Mouse (Mus musculus) layer of hippocampus, postnatal 36 days (tissue): ENCODE data around the gene Macrod2. TPM values are rescaled to one million over a fixed set of nuclear protein-coding genes. Genes with fewer than 3 reads are reported as not detected.
A peak's percentile ranks its signal among the peaks of the same experiment; 100 is the strongest.

Experiments used
- DNase-seq, 2 experiments: peaks; one replicate each; pipeline ENCODE4 v3.0.0; 2022
- total RNA-seq, 2 experiments: library from RNA; stranded (reverse); gene quantifications; 2 replicates each; pipeline ENCODE4 v1.2.3; 2021

The Macrod2 gene
- total RNA-seq, 2 experiments from 2014 or later, result 52.1 to 53.7 TPM

- DNase-seq, result no peak
These were observed 1110.3 kb downstream of the Macrod2 start for GRCm38 (mm10) chr2:141505451-141505850.

DNA sequence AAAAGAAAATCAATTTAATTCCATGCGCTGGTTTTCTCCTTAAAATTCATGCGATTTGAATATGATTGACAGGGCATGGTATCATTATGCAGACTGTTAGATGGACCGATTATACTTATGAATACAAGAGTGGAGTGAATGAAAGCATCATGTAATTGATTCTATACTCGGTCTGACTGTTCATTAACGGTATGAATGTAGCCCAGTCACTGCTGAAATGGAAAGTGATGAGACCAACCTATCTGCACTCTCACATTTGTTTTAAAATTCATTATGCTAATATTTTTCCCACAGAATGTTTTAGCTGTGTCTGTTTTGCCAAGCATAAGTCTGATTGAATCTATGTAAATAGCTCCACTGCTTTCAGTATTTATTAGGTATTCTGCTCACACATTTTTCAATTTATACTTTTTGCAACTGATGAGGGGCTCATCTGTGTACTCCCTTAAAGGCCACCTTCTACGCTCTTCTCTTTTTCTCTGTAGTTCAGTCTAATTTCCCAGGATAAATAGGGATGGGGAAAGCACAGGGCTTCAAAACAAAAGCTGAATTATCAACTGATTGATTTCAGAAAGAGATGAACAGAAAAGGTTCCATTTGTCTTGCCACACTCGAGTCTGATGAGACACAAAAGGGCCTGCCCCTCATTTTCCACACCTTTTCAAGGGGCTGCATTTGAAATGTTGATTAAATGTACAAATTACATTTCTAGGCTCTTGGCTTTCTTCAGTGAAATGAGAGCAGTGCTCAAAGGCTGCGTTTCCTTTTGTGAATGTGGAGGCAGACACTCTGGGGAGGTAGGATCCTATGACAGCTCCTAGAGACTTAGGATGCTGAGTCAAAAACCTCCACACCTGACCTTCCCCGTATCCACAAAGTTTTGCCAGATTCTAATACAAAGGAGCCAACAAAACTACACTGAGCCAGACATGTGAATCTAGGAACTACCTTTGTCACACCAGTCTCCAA lies 1113.1 kb downstream of the Macrod2 start:
- DNase-seq, result no peak

DNA sequence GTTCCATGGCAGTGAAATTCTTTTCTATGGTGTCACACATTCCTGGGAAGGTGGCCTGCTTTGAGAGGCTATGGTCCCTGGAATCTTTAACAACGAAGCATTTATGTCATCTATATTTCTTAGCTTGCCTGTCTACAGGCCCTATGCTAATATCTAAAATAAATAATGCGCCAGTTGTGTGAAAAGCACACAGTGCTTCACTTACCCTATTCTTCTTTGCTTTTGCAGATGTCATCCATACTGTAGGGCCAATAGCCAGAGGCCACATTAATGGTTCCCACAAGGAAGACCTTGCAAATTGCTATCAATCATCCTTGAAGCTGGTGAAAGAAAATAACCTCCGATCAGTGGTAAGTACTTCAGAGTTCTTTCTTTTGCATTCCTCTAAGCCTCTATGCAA lies 1119.9 kb downstream of the Macrod2 start:
- DNase-seq, result no peak

GRCm38 (mm10) chr2:141522081-141522480 lies 1127.0 kb downstream of the Macrod2 start:
- DNase-seq, result no peak

- DNase-seq, result no peak
These were observed 1150.8 kb downstream of the Macrod2 start for GRCm38 (mm10) chr2:141545877-141546276.

GRCm38 (mm10) chr2:141551701-141552100 lies 1156.6 kb downstream of the Macrod2 start:
- no peak for DNase-seq

GRCm38 (mm10) chr2:141556747-141557146 lies 1161.6 kb downstream of the Macrod2 start:
- DNase-seq, result no peak

DNA sequence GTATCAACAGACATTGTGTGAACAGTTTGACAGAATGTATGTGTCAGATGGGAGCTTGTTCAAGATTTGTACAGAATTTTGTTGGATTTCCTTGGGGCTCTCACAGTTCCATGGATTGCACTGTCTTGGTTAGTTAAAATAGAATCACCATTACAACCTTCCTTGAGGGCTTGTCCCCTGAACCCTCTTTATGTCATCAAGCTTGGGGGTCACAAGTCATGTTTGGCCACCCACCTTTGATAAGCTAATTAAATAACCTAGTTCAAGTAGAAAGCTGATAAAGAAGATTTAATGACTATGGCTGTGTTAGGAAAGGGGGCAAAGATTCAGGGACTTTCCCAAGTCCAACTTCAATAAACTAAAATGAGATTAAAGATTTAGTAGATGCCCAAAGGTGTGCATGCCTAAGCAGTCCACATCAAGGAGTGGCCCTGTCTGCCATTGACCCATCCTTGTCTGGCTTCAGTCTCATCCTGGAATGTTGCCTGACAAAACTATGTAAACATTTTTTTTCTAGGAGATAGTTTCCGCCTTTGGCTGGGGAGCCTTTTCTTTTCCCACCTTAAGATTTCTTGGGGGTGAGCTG lies 1163.2 kb downstream of the Macrod2 start:
- no peak for DNase-seq

DNA sequence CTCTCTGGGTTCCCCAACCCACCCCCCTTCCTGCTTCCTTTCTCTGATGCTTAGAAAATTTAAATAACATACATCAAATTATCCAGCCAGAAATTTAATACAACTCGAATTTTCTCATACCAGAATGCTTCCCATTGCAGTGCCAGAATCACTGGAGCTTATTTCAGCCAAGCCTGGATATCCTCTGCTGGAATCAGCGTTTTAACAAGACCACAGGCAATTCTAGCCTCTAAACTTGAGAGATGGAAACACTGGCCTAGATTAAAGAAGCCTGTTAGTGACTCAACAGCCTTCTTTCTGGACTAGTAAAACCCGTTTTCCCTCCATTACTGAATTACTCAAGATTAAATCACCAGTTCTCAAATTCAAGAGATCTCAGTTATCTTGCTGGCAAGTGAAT lies 1170.9 kb downstream of the Macrod2 start:
- no peak for DNase-seq

DNA sequence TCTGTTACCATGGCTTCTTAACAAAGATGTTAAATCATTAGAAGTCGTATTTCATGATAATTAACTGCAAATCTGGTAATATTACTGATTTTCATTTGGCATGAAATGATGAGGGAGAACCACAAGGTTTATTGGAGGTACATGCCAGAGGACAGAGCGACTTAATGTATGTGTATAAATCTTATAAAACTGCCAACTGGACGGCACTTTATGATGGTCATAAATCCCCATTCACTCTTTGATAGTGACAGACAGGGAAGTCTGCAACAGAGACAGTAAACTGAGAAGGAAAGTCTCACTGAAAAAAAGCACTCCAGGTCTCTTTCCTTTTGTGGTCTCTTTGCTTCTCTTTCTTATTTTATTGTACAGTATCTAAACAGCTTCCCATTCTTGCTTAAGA lies 1176.3 kb downstream of the Macrod2 start:
- no peak for DNase-seq

- no peak for DNase-seq
These were observed 1183.1 kb downstream of the Macrod2 start for GRCm38 (mm10) chr2:141578206-141578605.

DNA sequence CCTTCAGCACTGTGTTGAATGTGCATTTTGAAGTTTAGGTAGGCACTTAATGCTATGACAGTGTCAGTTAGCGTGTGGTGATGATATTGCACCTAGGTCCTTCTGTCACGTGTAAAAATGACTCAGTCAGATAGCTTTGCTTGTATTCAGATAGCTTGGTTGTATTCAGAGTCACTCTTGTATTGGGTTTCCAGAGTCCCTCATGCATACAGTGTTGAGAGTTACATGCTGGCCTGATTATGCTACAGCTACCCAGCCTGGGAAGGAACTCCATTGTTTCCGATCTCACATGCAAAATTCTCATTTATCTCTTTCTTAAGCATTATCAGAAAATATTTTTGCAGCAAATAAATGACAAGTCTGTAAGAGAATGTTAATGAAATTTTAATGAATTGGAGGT lies 1187.3 kb downstream of the Macrod2 start:
- no peak for DNase-seq

GRCm38 (mm10) chr2:141582933-141583332 lies 1187.8 kb downstream of the Macrod2 start:
- DNase-seq, result no peak

- no peak for DNase-seq
These were observed 1192.2 kb downstream of the Macrod2 start for GRCm38 (mm10) chr2:141587290-141587689.

DNA sequence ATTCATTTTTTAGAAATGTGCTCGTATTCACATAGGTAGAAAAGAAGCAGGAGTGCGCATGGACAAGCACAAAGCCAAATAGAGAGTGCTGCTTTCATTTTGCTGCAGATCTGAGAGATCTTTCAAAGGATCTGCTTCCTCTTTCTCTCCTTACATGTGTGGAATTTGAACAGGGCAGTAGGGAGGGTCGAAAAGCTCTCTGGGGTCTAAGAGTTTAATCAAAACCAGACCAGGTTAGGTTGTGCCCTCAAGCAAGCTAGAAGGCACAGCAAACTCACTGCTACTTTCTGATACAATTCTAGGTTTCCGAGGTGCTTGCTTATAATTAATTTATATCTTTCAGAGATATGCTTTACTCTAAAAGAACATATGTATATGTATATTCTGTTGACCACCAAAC lies 1196.2 kb downstream of the Macrod2 start:
- no peak for DNase-seq

DNA sequence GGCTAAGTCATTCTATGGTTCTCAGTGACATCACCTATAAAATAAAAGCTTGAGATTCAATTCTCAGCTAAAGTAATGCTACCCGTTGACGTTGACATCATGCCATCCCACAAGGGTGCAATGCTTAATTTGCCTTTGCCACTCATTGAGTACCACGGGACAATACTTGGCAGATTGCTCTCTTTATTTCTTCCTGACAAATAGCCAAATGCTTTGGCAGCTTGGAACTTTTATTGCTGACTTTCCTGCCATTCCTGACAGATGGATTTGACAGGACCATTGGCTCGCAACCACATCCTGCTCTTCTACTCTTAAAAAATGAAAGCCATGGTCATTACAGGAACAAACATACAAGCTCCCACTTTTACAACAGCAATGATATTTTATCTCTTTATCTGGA lies 1199.7 kb downstream of the Macrod2 start:
- no peak for DNase-seq

DNA sequence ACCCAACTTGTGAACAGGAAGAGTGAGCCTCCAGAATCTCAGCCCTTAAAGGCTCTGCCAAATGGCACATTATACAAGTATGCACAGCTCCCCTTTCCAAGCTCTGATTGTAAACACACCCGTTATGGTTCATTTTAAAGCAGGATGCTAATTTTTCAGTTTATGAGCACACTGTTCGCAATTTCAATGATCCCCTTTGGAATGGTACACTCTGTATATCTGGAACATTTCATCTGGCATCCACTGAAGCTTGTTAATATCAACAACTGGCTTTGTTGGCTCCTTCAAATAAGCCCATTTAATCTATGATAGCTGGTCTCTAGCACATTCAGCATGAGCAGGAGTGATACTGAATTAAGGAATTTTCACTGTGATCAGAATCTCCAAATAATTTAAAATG lies 1222.6 kb downstream of the Macrod2 start:
- DNase-seq, result peak; percentile 3 to 17

DNA sequence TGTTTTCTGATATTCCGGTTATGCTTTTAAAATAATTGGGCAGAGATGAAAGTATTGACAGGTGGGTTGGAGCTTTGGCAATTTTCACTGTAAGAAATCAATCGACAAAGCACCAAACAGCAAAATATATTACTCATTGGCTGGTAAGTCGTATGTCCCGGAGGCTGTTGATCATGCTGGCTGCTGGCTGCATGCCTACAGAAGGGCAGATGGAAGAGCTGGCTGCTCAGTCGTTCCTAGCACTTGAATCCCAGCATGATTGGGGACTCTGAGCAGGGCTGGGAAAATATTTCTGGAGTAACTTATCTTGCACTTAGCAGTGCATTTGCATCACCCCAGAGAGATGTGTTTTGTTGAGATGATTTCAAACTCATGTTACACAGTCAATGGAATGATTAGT lies 1223.1 kb downstream of the Macrod2 start:
- peak; percentile 85 to 88 for DNase-seq

GRCm38 (mm10) chr2:141664051-141664450 lies 1268.9 kb downstream of the Macrod2 start:
- no peak for DNase-seq

GRCm38 (mm10) chr2:141672814-141673213 lies 1277.7 kb downstream of the Macrod2 start:
- DNase-seq, result no peak

DNA sequence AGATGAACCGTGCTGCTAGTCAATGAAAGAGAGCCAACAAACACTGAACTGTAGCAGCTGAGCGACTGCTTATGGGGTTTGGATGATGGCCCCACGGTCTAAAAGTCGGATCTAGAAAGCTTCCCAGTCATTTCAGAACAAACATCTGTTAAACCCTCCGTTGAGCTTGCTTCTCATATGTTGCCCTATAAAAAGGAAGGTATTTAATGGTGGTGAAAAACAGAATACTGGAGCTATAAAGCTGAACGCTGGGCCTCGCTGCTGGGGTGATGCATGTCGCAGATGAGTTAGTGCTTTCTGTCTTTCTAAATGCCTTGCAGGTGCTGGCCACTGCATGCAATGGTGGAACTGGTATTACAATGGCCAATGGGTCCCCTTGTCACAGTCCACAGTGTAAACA lies 1278.3 kb downstream of the Macrod2 start:
- no peak for DNase-seq

- no peak for DNase-seq
These were observed 1302.4 kb downstream of the Macrod2 start for GRCm38 (mm10) chr2:141697541-141697940.

DNA sequence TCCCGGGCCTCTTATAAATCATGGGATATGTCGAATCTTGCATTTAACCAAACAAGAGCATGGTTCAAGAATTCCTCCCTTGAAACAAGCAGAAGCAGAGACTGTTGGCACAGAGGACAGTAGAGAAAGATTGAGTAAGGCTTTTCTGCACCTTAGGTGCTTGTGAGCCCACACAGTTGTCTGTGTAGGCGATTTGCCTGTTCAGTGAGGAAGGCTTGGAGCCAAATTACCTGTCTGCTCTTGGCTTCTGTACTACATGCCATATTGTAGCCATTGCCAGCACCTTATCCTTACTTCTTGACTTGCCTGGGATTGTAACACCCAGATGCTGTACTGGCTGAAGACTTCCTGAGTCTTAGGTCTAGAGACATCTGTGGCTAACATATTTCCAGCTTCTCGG lies 1303.2 kb downstream of the Macrod2 start:
- DNase-seq, result no peak
